Mouse (Mus musculus): ENCODE results near the gene Pea15a.
"Not testable (repeated sequence)": the region's sequence is repeated elsewhere in the genome, so short reads cannot be mapped to it uniquely, and the experiment has no call there.

Gene Pea15a

GRCm38 (mm10) chr1:172206141-172206917 lies at the start of gene Pea15a:
TSS of gene Pea15a (minus strand) at chr1:172206804.
- peak; percentile 69 for DNase-seq (ENCODE audit: low read depth, low spot score)

GRCm38 (mm10) chr1:172247679-172248078 lies 41.1 kb upstream of the Pea15a start:
- no peak for DNase-seq (ENCODE audit: low read depth, low spot score)

- DNase-seq (ENCODE audit: low read depth, low spot score), result no peak
These were observed 40.6 kb upstream of the Pea15a start for GRCm38 (mm10) chr1:172247216-172247615.

- DNase-seq (ENCODE audit: low read depth, low spot score), result not testable (repeated sequence)
These were observed 38.0 kb upstream of the Pea15a start for GRCm38 (mm10) chr1:172244645-172245044.

DNA sequence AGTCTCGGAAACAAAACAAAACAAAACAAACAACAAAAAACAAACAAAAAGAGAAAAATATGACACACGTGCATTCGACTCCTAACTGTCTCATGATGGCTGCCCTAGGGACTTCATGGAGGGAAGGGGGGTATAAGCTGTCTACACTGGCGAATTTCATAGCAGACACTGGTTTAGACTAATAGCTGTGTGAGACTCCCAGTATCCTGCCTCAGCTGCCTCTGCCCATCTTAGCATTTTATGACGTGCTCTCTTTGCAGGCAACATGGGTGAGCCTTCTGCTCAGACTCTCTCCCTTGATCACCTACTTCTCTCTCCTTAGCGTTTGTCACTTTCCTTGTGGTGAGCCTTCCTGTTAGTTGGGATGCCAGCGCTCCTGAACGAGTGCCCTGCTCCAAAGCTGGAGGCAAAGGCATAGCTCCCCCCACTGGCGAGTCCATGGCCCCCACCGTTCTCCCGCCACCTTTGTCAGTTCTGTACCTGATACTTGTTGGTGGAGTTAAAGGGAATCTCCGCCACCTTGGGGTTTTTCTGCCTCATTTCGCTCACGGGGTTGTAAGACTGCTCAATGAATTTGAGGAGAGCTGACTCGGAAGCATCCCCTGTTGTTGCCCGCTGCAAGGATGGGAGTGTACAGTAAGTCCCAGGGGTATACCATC lies 37.1 kb upstream of the Pea15a start:
- DNase-seq (ENCODE audit: low read depth, low spot score), result peak; percentile 71

DNA sequence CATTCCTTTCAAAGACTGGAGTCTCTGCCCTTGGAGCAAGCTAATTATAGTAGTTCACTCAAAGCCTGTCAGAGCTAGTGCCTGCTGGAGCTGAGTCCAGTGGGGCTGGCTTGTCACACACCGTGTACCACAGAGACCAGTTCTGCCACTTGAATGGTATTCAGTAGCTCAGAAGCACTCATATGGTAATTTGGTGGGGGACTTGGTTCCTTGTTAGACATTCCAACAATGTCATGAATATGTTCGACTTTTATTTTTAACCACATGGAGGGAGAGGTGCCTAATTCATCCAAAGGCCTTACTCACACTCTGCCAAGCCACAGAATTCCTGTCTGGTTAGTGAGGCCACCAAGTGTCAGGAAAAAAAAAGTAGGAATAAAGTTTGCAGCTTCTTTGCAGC lies 35.8 kb upstream of the Pea15a start:
- peak; percentile 82 for DNase-seq (ENCODE audit: low read depth, low spot score)

- DNase-seq (ENCODE audit: low read depth, low spot score), result no peak
These were observed 34.5 kb upstream of the Pea15a start for GRCm38 (mm10) chr1:172240945-172241708.

GRCm38 (mm10) chr1:172229215-172229614 lies 22.6 kb upstream of the Pea15a start:
- no peak for DNase-seq (ENCODE audit: low read depth, low spot score)

- DNase-seq (ENCODE audit: low read depth, low spot score), result no peak
These were observed 21.6 kb upstream of the Pea15a start for GRCm38 (mm10) chr1:172228209-172228608.

DNA sequence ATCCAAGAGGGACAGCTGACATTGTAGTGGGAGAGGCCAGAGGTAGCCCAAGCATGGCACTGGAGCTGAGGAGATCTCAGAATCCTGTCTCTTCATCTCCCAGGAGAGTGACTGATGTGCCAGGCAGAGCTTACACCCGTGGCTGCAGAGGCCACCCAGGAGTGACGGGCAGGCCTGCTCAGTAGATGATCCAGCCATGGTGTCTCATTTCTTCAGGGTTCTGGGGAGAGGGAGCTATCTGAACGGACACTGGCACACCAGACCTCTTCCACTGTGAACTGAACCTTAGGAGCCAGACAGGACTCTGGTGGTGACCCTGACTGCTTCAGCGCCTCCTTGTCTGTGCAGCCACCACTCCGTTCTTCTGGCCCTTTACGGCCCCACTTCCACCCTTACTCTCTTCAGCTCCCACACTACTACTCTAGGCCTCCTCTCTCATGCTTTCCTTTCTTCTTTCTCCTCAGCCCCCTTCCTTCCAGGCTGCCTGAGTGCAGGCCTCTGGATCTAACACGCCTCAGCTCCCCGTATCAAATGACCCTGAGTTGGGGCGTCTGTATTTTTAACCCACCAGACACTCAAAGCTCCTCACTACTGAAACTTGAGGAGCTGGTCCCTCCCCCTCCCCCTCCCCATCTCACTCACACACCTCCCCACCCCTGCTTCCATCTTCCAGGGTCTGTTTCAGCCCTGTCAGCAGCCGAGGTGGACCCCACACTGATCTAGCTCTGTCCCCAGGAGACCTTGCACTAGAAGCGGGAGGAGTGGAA lies 14.9 kb upstream of the Pea15a start:
- peak; percentile 85 for DNase-seq (ENCODE audit: low read depth, low spot score)

GRCm38 (mm10) chr1:172220414-172220813 lies 13.8 kb upstream of the Pea15a start:
- peak; percentile 93 for DNase-seq (ENCODE audit: low read depth, low spot score)

- peak; percentile 94 for DNase-seq (ENCODE audit: low read depth, low spot score)
These were observed 13.1 kb upstream of the Pea15a start, which contains the start of gene Casq1 for GRCm38 (mm10) chr1:172219451-172220406. TSS of gene Casq1 (minus strand) at chr1:172219868.

DNA sequence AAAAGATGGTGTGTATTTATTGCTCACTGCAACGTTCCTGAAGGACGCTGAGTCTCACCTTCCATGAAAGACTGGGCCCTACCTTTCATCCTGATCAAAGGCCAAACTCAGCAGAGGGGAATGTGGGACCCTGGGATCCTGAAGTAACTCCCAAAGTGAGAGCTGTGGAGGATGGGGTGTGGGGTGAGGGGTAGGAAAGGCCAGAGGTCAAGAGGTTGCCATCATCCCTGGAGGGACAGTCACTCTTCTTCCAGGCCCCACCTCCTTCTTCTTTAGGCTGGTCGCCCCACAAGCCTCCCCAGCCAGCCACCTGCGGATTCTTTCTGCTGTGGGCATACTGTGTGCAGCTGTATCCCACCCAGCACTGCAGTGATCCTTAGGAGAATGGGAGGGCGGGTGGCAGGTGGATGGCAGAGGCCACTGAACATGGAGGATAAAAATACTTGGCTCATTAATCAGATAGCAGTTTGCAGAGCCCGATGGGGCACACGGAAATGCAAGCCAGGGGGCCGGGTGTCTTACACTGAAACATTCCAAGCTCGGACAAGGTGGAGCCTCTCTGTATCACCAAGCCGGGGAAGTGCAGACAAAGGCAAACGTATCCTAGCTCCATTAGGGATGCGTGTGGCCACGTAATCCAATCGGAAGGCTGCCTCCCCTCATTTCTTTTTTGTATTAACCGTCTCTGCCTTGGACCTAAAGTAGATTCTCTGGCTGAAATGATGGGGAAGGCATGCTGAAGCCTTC lies 11.7 kb upstream of the Pea15a start:
- no peak for DNase-seq (ENCODE audit: low read depth, low spot score)

GRCm38 (mm10) chr1:172217148-172217547 lies 10.5 kb upstream of the Pea15a start:
- DNase-seq (ENCODE audit: low read depth, low spot score), result peak; percentile 98

DNA sequence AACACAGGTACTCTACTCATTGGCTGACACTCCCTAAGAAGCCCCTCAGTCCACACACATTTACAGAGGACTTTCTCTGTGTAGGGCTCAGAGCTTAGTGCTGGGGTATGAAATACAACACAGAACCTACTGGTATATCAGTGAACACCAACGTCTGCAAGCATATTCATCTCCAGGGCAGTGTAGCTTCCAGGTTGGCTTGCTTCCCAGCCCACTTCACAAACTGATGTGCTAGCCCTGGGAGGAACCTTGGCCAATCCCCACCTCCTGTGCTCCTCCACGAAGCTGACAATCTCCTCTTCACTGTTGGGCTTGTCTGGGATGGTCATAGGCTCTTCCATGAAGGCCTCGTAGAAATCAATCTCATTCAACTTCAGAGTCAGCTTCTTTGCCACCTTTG lies 8.1 kb upstream of the Pea15a start:
- DNase-seq (ENCODE audit: low read depth, low spot score), result no peak

GRCm38 (mm10) chr1:172213771-172214170 lies 7.2 kb upstream of the Pea15a start:
- no peak for DNase-seq (ENCODE audit: low read depth, low spot score)

- no peak for DNase-seq (ENCODE audit: low read depth, low spot score)
These were observed 6.2 kb upstream of the Pea15a start for GRCm38 (mm10) chr1:172212776-172213175.

DNA sequence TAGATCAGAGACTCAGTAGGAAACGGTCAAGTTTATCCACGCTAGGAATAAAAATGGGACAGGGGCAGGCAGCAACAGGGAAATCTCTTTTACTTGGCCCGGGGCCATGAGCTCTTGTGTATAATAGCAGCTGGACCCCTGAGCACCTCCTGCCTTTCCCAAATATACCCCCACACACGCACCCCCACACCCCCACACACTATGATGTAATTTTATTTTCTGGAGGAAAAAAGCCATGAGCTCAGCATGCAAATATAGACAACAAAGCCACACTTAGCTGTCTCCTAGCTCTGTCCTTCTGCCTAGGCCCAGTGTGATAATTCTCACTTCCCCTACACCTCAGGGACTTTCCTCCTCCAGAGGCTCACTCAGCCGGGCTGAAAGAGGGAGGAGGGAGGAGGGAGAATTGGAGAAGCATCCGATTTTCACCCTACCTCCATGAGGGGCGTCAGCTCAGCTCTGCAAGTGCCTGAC lies 544 bp upstream of the Pea15a start:
- DNase-seq (ENCODE audit: low read depth, low spot score), result no peak

GRCm38 (mm10) chr1:172205741-172206087 lies 890 bp downstream of the Pea15a start:
- DNase-seq (ENCODE audit: low read depth, low spot score), result no peak

Data from skeletal muscle tissue, adult 2 months (tissue).